Mouse (Mus musculus) MEL (cell line): ENCODE data around the gene Pfkfb4.

Source experiments
- CTCF ChIP-seq, 3 experiments: IDR thresholded peaks in 2 of 3; conservative IDR thresholded peaks in 1 of 3; 2 replicates each; pipeline ENCODE4 v1.5.1; 2011 to 2012; ENCODE audit warnings: low read length in 3 of 3, low read depth in 2 of 3, mild to moderate bottlenecking in 2 of 3, improper control_type of control experiment in 1 of 3, inconsistent platforms in 1 of 3, mixed read lengths in 1 of 3, moderate library complexity in 1 of 3; ENCODE audit not compliant: control insufficient read depth in 1 of 3, insufficient read depth in 1 of 3, poor library complexity in 1 of 3, severe bottlenecking in 1 of 3
- EP300 ChIP-seq, 2 experiments: IDR thresholded peaks; 2 replicates each; pipeline ENCODE4 v1.6.1; 2011; ENCODE audit warnings: improper control_type of control experiment in 2 of 2, low read length in 2 of 2, low read depth in 1 of 2, mild to moderate bottlenecking in 1 of 2
- ETS1 ChIP-seq: IDR thresholded peaks from 2 replicates; pipeline ENCODE4 v1.6.1; 2012; ENCODE audit warnings: low read depth, mild to moderate bottlenecking, inconsistent platforms, low read length, improper control_type of control experiment, moderate library complexity
- GABPA ChIP-seq: IDR thresholded peaks from 2 replicates; pipeline ENCODE4 v1.6.1; 2012; ENCODE audit warnings: low read depth, mild to moderate bottlenecking, inconsistent platforms, low read length, improper control_type of control experiment, moderate library complexity
- GATA1 ChIP-seq: IDR thresholded peaks from 2 replicates; pipeline ENCODE4 v1.6.1; 2011; ENCODE audit warnings: low read depth, low read length, improper control_type of control experiment
- JUND ChIP-seq: IDR thresholded peaks from 2 replicates; pipeline ENCODE4 v1.6.1; 2011; ENCODE audit warnings: low read depth, mild to moderate bottlenecking, improper control_type of control experiment, low read length
- MAX ChIP-seq: IDR thresholded peaks from 2 replicates; pipeline ENCODE4 v1.6.1; 2011; ENCODE audit warnings: low read length, improper control_type of control experiment
- MEF2A ChIP-seq: IDR thresholded peaks from 2 replicates; pipeline ENCODE4 v1.6.1; 2014; ENCODE audit warnings: low read depth, mild to moderate bottlenecking, inconsistent platforms, low read length, improper control_type of control experiment; ENCODE audit not compliant: poor library complexity, insufficient replicate concordance, severe bottlenecking; ENCODE audit errors: extremely low read depth
- MYB ChIP-seq: IDR thresholded peaks from 2 replicates; pipeline ENCODE4 v1.6.1; 2011; ENCODE audit warnings: mild to moderate bottlenecking, low read depth, low read length, improper control_type of control experiment
- NELFE ChIP-seq: IDR thresholded peaks from 2 replicates; pipeline ENCODE4 v1.6.1; 2011; ENCODE audit warnings: low read depth, low read length, improper control_type of control experiment
- POLR2A ChIP-seq, 2 experiments: IDR thresholded peaks; 2 replicates each; pipeline ENCODE4 v1.6.1; 2011 to 2012; ENCODE audit warnings: low read length in 2 of 2, mild to moderate bottlenecking in 2 of 2, control low read depth in 1 of 2, improper control_type of control experiment in 1 of 2, low read depth in 1 of 2, moderate library complexity in 1 of 2; ENCODE audit not compliant: control insufficient read depth in 1 of 2, insufficient read depth in 1 of 2, poor library complexity in 1 of 2
- POLR2AphosphoS2 ChIP-seq: IDR thresholded peaks from 2 replicates; pipeline ENCODE4 v1.6.1; 2011; ENCODE audit warnings: low read length, improper control_type of control experiment
- TCF12 ChIP-seq: IDR thresholded peaks from 2 replicates; pipeline ENCODE4 v1.6.1; 2014; ENCODE audit warnings: low read depth, mild to moderate bottlenecking, inconsistent platforms, low read length, improper control_type of control experiment, moderate library complexity

GRCm38 (mm10) chr9:109081749-109082123 is 90.2 kb downstream of the Pfkfb4 start:
- no peak for TF ChIP-seq ETS1
- TF ChIP-seq EP300 (IDR thresholded peaks at IDR 0.05; ENCODE audit: low read depth in 1 of 2, low read length in 2 of 2), result no peak
- no peak for TF ChIP-seq MYB
- TF ChIP-seq POLR2AphosphoS2, result no peak
- no peak for TF ChIP-seq NELFE
- no peak for TF ChIP-seq JUND
- TF ChIP-seq GATA1, result no peak
- no peak for TF ChIP-seq CTCF (IDR thresholded peaks at IDR 0.05 in 2 of 3, conservative IDR thresholded peaks at IDR 0.05 in 1 of 3; ENCODE audit: control insufficient read depth in 1 of 3, insufficient read depth in 1 of 3, low read depth in 2 of 3, low read length in 3 of 3, poor library complexity in 1 of 3, severe bottlenecking in 1 of 3)
- no peak for TF ChIP-seq MEF2A
- no peak for TF ChIP-seq GABPA
- no peak for TF ChIP-seq TCF12
- TF ChIP-seq POLR2A (IDR thresholded peaks at IDR 0.05; ENCODE audit: control insufficient read depth in 1 of 2, insufficient read depth in 1 of 2, low read depth in 1 of 2, low read length in 2 of 2, poor library complexity in 1 of 2), result no peak
- no peak for TF ChIP-seq MAX
